Comparison of ENCODE assay signal across 8 mouse cellular contexts in genomic region chr4:129121569-129122086, GRCm38 (mm10). TPM values are rescaled to one million over a fixed set of nuclear protein-coding genes. Genes with fewer than 3 reads are reported as not detected.
DNase-seq lines count a peak whose midpoint lies in the region; ATAC-seq and TF ChIP-seq lines count a peak whose summit lies in the region.

Hpca (minus strand) TSS chr4:129122036.

- DNase-seq in cerebellum, adult 2 months: peak in 1 of 2 experiments; percentile 18
- DNase-seq in cerebellum, postnatal 4 days (ENCODE audit: low spot score in 2 of 2): no peak
- DNase-seq in testis, postnatal 14 days (ENCODE audit: low spot score): no peak
- no peak for DNase-seq in spleen, adult 18-20 months
- no peak for DNase-seq in thymus, adult 2 months
- DNase-seq in spleen, postnatal 36 days (ENCODE audit: low spot score in 2 of 2): no peak

- no peak for ATAC-seq in limb, embryonic 15.5 days (ENCODE audit: insufficient number of reproducible peaks, low FRiP score, low TSS enrichment, low read depth)

- WGBS in cerebellum, adult 2 months: 7% methylated on average over 17 of the region's 17 CpGs
- 2% methylated on average over 15 of the region's 17 CpGs for WGBS in limb, embryonic 15.5 days
- WGBS in thymus, adult 2 months: 15% methylated on average over 16 of the region's 17 CpGs

- no peak for TF ChIP-seq POLR2A in cerebellum, adult 2 months (IDR thresholded peaks at IDR 0.05; ENCODE audit: borderline replicate concordance, insufficient read depth, low read length)
- TF ChIP-seq POLR2A in testis, adult 2 months (IDR thresholded peaks at IDR 0.05; ENCODE audit: control insufficient read depth, low read depth, low read length): no peak
- no peak for TF ChIP-seq POLR2A in thymus, adult 2 months (IDR thresholded peaks at IDR 0.05; ENCODE audit: control insufficient read depth, extremely low read depth, insufficient read depth, low read length, poor library complexity)

- H3K9ac ChIP-seq in limb, embryonic 15.5 days: no peak within 1 kb of the TSS

- peak within 1 kb of the TSS; percentile 97 for H3K4me2 ChIP-seq in limb, embryonic 15.5 days

- peaks cover 15% of the 10 kb centered on the region for H3K4me1 ChIP-seq in cerebellum, adult 2 months (ENCODE audit: control insufficient read depth, insufficient read depth, low read length)
- H3K4me1 ChIP-seq in testis, adult 2 months (ENCODE audit: control insufficient read depth, insufficient read depth, low read length): peaks cover 21% of the 10 kb centered on the region
- H3K4me1 ChIP-seq in limb, embryonic 15.5 days: peaks cover 26% of the 10 kb centered on the region
- H3K4me1 ChIP-seq in thymus, adult 2 months (replicated peaks; ENCODE audit: control insufficient read depth, insufficient read depth, low read length): peaks cover 5% of the 10 kb centered on the region; the same call in 1 of the 2 replicates

- no peaks in the 10 kb centered on the region for H3K27me3 ChIP-seq in cerebellum, adult 2 months (ENCODE audit: control insufficient read depth, insufficient read depth, low read length)
- no peaks in the 10 kb centered on the region for H3K27me3 ChIP-seq in testis, adult 2 months (ENCODE audit: control insufficient read depth, insufficient read depth, low read length)
- peaks cover 85% of the 10 kb centered on the region for H3K27me3 ChIP-seq in limb, embryonic 15.5 days
- no peaks in the 10 kb centered on the region; the same call in 1 of the 2 replicates for H3K27me3 ChIP-seq in thymus, adult 2 months (ENCODE audit: control insufficient read depth, insufficient read depth, low read length)

- no peak within 1 kb of the TSS for H3K27ac ChIP-seq in cerebellum, adult 2 months (ENCODE audit: insufficient read depth, low read length)
- H3K27ac ChIP-seq in testis, adult 2 months (ENCODE audit: control insufficient read depth, insufficient read depth, low read depth, low read length): no peak within 1 kb of the TSS
- no peak within 1 kb of the TSS for H3K27ac ChIP-seq in limb, embryonic 15.5 days
- no peak within 1 kb of the TSS for H3K27ac ChIP-seq in thymus, adult 2 months (ENCODE audit: control insufficient read depth, insufficient read depth, low read length)

- H3K9me3 ChIP-seq in limb, embryonic 15.5 days: no peaks in the 10 kb centered on the region

- no peaks in the 10 kb centered on the region for H3K36me3 ChIP-seq in testis, adult 2 months (ENCODE audit: control insufficient read depth, insufficient read depth, low read length)
- no peaks in the 10 kb centered on the region for H3K36me3 ChIP-seq in limb, embryonic 15.5 days
- H3K36me3 ChIP-seq in thymus, adult 2 months (ENCODE audit: control insufficient read depth, insufficient read depth, low read length): no peaks in the 10 kb centered on the region

- H3K4me3 ChIP-seq in cerebellum, adult 2 months (replicated peaks; ENCODE audit: insufficient read depth, low read depth, low read length): peak within 1 kb of the TSS; percentile 55
- no peak within 1 kb of the TSS; the same call in 1 of the 2 replicates for H3K4me3 ChIP-seq in testis, adult 2 months (ENCODE audit: control insufficient read depth, low read depth, low read length)
- H3K4me3 ChIP-seq in limb, embryonic 15.5 days: peak within 1 kb of the TSS; percentile 46
- no peak within 1 kb of the TSS for H3K4me3 ChIP-seq in thymus, adult 2 months (ENCODE audit: control insufficient read depth, insufficient read depth, low read length)

- no peak for TF ChIP-seq CTCF in cerebellum, adult 2 months (IDR thresholded peaks at IDR 0.05; ENCODE audit: borderline replicate concordance, insufficient read depth, low read depth, low read length)
- no peak for TF ChIP-seq CTCF in testis, adult 2 months (IDR thresholded peaks at IDR 0.05; ENCODE audit: control insufficient read depth, insufficient read depth, insufficient replicate concordance, low read depth, low read length)
- TF ChIP-seq CTCF in thymus, adult 2 months (IDR thresholded peaks at IDR 0.05; ENCODE audit: borderline replicate concordance, control insufficient read depth, extremely low read depth, insufficient read depth, low read length, poor library complexity): no peak

RNA-seq across cellular contexts. Expression of gene Hpca, which starts in this region (rescaled TPM):
- polyA plus RNA-seq in cerebellum, adult 2 months (2012; rRNA removed): 148 and 176 TPM in 2 replicates
- 9.3 and 10.2 TPM in 2 replicates for polyA plus RNA-seq in testis, adult 2 months (2012; rRNA removed)
- polyA plus RNA-seq in limb, embryonic 15.5 days (2015; fragmentation: Nextera tagmentation; extraction: Ambion mirVana): 1.4 and 1.5 TPM in 2 replicates
- polyA plus RNA-seq in thymus, adult 2 months (2012; rRNA removed): 0.92 and 1.0 TPM in 2 replicates

Comparison
In these comparisons a context has a peak if more than half of its experiments do, and no peak if none do; other contexts are left out.
1. RNA of gene Hpca (polyA plus RNA-seq): 148 to 176 TPM in cerebellum, adult 2 months; 9.3 to 10.2 TPM in testis, adult 2 months, 1.4 to 1.5 TPM in limb, embryonic 15.5 days and 0.92 to 1.0 TPM in thymus, adult 2 months; every median in the first group is over 10 times any median in the second.
2. H3K4me3 ChIP-seq: peak in cerebellum, adult 2 months (single experiment) and limb, embryonic 15.5 days (single experiment); none in testis, adult 2 months (single experiment) and thymus, adult 2 months (single experiment).